ENCODE assay signal across 13 mouse cellular contexts in genomic region chr3:158165004-158165403, GRCm38 (mm10).
A peak's percentile ranks its signal among the peaks of the same experiment; 100 is the strongest.
DNase-seq lines count a peak whose midpoint lies in the region; ATAC-seq and TF ChIP-seq lines count a peak whose summit lies in the region.
"Had no signal": no experiment of that assay in that cellular context is flagged by ENCODE, and none has a peak within 500 bp of the region (broad histone marks: within the 10 kb centered on the region; RNA-seq: fewer than 3 reads in every experiment).

No protein-coding gene starts in this region.

- no peaks in the 10 kb centered on the region for H3K27me3 ChIP-seq in forebrain, embryonic 14.5 days (replicated peaks; ENCODE audit: control insufficient read depth, insufficient read depth, low read length)
- no peaks in the 10 kb centered on the region for H3K27me3 ChIP-seq in forebrain, embryonic 11.5 days (ENCODE audit: control insufficient read depth, insufficient read depth, low read length)

- H3K4me3 ChIP-seq in forebrain, embryonic 14.5 days (ENCODE audit: low read depth, low read length) = no peak overlapping the region
- no peak overlapping the region for H3K4me3 ChIP-seq in forebrain, embryonic 11.5 days (ENCODE audit: low read depth, low read length)
- no peak overlapping the region for H3K4me3 ChIP-seq in layer of hippocampus, adult 2 months
- H3K4me3 ChIP-seq: limb, embryonic 13.5 days had no signal

- TF ChIP-seq CTCF in layer of hippocampus, adult 2 months (conservative IDR thresholded peaks at IDR 0.05) = peak; percentile 72

- H3K4me2 ChIP-seq in forebrain, embryonic 14.5 days (ENCODE audit: low read length) = no peak overlapping the region
- no peak overlapping the region for H3K4me2 ChIP-seq in forebrain, embryonic 11.5 days (ENCODE audit: low read depth, low read length, severe bottlenecking)
- H3K4me2 ChIP-seq: heart, embryonic 11.5 days; limb, embryonic 13.5 days had no signal

- H3K4me1 ChIP-seq in forebrain, embryonic 14.5 days (ENCODE audit: control insufficient read depth, insufficient read depth, low read length) = no peaks in the 10 kb centered on the region
- no peaks in the 10 kb centered on the region for H3K4me1 ChIP-seq in forebrain, embryonic 11.5 days (replicated peaks; ENCODE audit: control insufficient read depth, insufficient read depth, low read length)
- H3K4me1 ChIP-seq: limb, embryonic 13.5 days had no signal

- peak; percentile 53 for DNase-seq in forebrain, embryonic 14.5 days (ENCODE audit: low spot score)
- DNase-seq in forebrain, embryonic 11.5 days (ENCODE audit: low spot score) = no peak
- peak in 1 of 2 experiments; percentile 32 for DNase-seq in layer of hippocampus, adult 2 months (ENCODE audit: low spot score in 2 of 2)
- no peak for DNase-seq in layer of hippocampus, adult 8-10 months (ENCODE audit: low spot score in 2 of 2)
- DNase-seq in 416B (ENCODE audit: low read depth) (peak; percentile 20), R1 (ENCODE audit: low read depth, low spot score) (peak; percentile 10)
- no peak for DNase-seq in adrenal gland, postnatal 4 days (ENCODE audit: low spot score in 2 of 2)
- DNase-seq: adrenal gland, adult 2 months; lung, postnatal 4 days; thymus, postnatal 36 days had no signal

- H3K36me3 ChIP-seq in forebrain, embryonic 14.5 days (ENCODE audit: control insufficient read depth, insufficient read depth, low read length) = peaks cover 20% of the 10 kb centered on the region
- H3K36me3 ChIP-seq in forebrain, embryonic 11.5 days (ENCODE audit: control insufficient read depth, insufficient read depth, low read length) = no peaks in the 10 kb centered on the region
- H3K36me3 ChIP-seq: limb, embryonic 13.5 days had no signal

- no peak overlapping the region for H3K9ac ChIP-seq in forebrain, embryonic 14.5 days (ENCODE audit: low read length)
- H3K9ac ChIP-seq in forebrain, embryonic 11.5 days (ENCODE audit: low read length) = no peak overlapping the region
- H3K9ac ChIP-seq: limb, embryonic 13.5 days had no signal

- H3K27ac ChIP-seq in forebrain, embryonic 14.5 days (ENCODE audit: low read depth, low read length) = no peak overlapping the region
- H3K27ac ChIP-seq in forebrain, embryonic 11.5 days (ENCODE audit: low read depth, low read length) = no peak overlapping the region
- no peak overlapping the region for H3K27ac ChIP-seq in layer of hippocampus, adult 2 months
- H3K27ac ChIP-seq: limb, embryonic 13.5 days had no signal

- no peaks in the 10 kb centered on the region for H3K9me3 ChIP-seq in forebrain, embryonic 14.5 days (replicated peaks; ENCODE audit: control insufficient read depth, low read length)
- no peaks in the 10 kb centered on the region for H3K9me3 ChIP-seq in forebrain, embryonic 11.5 days (ENCODE audit: control insufficient read depth, low read length)
- H3K9me3 ChIP-seq: limb, embryonic 13.5 days had no signal

- ATAC-seq in forebrain, embryonic 14.5 days = no peak
- ATAC-seq in forebrain, embryonic 11.5 days (replicated peaks; ENCODE audit: low FRiP score) = no peak
- no peak for ATAC-seq in megakaryocyte progenitor cell, adult 5-6 weeks (replicated peaks; ENCODE audit: poor library complexity)

Comparison
In these comparisons a context has a peak if more than half of its experiments do, and no peak if none do; other contexts are left out.
1. DNase-seq: peak in forebrain, embryonic 14.5 days (single experiment), 416B (single experiment) and R1 (single experiment); none in forebrain, embryonic 11.5 days (single experiment), layer of hippocampus, adult 8-10 months (0 of 2) and adrenal gland, postnatal 4 days (0 of 2).